Mouse (Mus musculus): Measurements from ENCODE around the gene Pak7.

Pak7 gene

DNA sequence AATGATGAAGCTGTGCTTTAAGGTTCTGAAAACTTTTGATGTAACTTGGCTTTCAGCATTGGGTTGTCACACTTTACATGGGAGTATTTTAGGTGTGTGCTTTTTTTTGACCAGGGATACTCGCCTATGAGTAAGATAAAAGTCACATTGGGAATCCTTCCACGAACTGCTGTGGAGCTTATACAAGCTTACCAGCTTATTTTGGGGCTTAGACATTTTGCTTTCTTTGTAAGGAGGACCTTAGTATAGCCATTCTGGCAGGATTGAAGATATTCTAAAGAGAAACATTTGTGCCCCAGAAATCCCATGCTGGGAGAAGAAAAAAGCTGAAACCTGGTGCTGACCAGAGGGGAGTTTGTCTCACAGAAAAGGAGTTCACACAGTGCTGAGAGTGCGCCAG is 212.7 kb downstream of the Pak7 start:
- no peak for DNase-seq (ENCODE audit: low spot score)

GRCm38 (mm10) chr2:136150752-136151151 is 237.0 kb downstream of the Pak7 start:
- no peak for DNase-seq (ENCODE audit: low spot score)

GRCm38 (mm10) chr2:136149530-136149929 is 238.2 kb downstream of the Pak7 start:
- peak; percentile 75 for DNase-seq (ENCODE audit: low spot score)

GRCm38 (mm10) chr2:136148999-136149398 is 238.8 kb downstream of the Pak7 start:
- peak; percentile 91 for DNase-seq (ENCODE audit: low spot score)

DNA sequence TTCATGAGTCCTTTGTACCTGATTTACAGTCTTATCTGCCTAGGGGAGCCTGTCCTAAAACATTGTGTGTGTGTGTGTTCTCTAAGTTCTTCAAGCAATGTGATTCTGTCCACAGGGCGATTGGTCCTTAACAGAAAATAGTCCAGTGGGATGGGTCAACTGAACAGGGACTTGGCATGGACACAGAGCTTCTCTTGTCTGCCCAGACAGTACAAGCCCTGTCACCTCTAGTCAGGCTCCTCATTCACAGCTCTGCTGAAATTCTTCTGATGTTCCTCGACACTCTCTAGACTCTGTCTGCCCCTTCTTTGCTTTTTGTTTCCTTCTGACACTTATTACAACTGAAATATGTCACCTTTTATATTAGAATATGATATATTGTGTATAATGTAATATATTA is 247.0 kb downstream of the Pak7 start:
- no peak for DNase-seq (ENCODE audit: low spot score)

DNA sequence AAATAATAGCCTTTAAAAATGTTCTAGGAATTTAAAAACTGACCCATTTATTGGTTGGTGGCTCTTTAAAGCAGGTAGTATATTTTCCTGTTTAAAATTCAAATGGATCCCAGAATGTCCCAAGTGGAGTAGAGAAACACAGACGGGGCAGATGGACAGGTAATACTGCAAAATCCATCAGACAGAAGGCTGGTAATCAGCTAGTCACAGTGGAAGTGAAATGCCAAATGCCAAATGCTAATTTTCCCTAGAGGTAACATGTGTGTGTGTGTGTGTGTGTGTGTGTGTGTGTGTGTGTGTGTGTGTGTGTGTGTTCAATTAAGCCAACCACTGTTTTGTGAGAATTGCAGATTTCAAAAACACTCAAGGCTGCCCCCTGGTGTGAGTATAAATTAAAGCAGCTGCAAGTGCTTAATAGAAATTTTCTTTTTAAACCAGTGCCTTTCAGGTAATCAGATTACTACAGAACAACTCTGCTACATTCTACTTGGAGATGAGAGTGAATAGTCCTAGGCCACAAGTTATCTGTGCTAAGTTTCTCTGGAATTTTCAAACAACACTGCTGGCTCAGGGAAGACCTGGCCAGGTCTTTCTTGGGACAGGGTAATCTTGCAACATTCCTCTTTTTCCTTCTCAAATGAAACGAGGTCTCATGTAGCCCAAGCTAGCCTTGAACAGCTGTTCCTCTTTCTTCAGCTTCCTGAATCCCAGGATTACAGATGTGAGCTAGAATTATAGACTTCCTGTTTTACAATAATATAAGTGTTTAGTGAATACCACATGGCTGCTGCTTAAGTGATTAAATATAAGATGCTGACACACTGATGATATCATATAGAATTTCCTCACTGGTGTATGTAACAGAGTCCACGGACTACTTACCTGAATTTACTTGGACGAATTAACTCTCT is 248.4 kb downstream of the Pak7 start:
- peak; percentile 55 for DNase-seq (ENCODE audit: low spot score)

DNA sequence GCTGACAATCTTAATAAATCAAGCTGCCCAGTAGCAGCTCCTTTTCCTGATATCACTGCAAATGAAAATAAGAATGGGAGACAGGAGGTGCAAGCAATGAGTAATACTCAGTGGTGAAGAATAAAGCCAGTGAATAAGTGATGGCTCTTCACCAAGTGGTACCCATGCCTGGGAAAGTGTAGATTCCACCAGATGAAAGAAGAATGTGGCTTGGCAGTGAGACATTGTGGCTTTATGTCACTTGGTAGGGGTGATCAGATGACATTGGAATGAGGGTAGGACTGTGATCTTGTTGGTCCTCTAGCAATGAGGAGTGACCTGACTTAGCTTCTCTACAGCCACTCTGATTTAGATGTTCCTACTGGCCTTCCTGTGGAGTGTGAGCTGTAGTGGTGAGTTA is 249.3 kb downstream of the Pak7 start:
- no peak for DNase-seq (ENCODE audit: low spot score)

DNA sequence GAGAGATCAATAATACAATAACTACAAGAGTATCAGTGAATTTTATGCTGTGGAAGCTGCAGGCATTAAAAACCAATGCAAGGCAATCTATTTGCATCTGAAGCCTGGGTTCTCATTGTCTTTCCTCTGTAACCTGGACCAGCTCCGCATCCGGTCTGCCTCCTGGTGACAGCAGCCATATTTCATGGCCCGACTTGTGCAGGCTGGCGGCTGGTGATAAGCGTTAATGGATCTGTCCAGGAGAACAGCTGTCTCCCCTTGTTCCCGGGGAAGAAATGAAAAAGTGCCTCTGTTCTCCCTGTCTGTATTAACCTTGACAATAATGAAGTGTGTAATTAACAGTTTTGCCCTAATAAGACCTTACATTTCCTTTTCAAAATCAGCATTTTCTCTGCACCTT is 265.9 kb downstream of the Pak7 start:
- DNase-seq (ENCODE audit: low spot score): no peak

- DNase-seq (ENCODE audit: low spot score): no peak
Observed at GRCm38 (mm10) chr2:136118006-136118405, 269.8 kb downstream of the Pak7 start.

DNA sequence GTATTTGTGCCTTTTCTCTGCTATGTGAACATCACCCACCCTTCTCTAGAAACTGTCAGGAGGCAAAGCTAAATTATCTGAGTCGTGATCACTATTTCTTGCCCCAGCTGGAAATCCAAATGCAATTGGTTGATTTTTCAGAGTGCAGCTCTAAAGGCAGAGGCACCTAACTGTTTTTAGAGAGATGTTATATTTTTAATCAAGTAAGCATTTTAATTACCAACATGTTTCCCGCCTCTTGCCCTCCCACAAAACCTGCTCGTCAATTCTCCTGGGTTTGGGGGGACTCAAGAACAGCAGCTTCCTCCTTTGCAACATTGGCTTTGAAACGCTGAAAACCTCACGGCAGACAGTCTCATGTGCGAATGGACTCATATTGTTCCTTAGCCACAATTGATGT is 274.4 kb downstream of the Pak7 start:
- DNase-seq (ENCODE audit: low spot score): no peak

DNA sequence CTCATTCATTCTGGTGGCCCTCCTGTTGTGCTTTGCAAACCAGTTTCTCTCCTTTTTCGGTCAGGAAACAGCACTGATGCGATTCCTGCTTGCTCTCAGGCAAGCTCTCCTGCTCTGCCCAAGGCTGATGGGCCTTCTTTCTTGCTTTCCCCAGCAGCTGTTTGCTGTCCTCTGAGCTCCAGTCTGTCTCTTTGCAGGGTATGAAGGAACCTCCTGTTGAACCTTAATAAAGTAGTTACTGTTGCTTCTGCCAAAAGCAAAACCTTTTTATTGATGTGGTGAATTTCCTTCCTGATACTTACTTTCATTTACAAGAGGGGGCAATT is 278.8 kb downstream of the Pak7 start:
- no peak for DNase-seq (ENCODE audit: low spot score)

DNA sequence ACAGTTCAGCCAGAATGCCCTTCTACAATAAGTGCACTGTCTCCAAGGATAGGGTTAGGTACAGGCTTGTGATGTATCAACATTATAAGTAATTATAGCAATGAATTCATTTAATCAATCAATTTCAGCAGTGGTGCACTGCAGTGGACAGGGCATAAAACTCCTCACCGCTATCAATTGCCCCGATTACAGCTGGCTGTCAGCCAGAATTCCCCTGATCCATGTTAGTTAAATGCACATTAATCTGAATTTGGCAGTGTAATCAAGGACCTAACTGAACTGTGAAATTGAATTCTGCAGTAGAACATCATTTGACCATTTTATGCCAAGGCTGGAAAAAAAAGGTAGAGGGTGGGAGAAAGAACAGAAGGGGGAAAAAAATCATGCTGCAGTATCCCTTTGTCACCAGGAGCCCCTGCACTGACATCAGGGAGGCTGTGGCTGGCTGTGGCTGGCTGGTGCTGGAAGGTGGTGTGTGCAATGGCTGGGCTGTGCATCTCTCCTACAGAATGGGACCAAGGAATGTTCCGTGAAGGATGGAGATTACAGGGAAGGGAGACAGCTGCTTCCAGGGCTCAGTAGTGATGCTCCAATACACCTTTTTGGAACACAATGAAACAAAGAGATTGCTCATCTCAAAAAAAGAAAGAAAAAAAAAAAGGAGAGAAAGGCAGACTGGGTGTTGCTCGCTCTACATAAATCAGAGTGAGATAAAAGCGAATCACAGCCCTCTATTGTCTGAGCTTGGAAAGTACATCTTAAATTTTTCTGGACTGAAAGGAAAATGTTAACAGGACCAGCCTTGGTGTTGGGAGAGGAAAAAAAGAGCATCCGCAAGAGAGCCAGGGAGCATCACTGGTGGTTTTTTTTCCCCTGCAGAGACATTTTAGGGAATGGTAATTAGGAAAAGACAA is 279.4 kb downstream of the Pak7 start:
- DNase-seq (ENCODE audit: low spot score): no peak

GRCm38 (mm10) chr2:136107597-136107996 is 280.2 kb downstream of the Pak7 start:
- no peak for DNase-seq (ENCODE audit: low spot score)

DNA sequence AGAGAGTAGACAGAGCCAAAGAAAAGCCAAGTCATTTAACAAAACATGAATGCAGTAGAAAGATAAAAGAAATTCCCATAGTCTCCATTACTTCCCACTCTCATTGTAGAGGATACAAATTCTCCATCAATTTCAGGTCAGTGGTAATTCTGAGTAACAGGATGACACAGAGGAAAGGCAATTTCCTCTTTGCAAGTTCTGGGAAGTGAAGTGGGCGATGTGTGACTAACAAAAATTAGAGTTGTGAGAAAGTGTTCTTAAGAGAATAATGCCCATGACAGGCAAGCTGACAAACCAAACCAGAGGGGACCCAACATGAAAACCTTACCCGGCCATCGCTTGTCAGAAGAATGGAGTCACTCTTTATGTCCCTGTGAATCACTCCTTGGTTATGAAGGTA is 290.6 kb downstream of the Pak7 start:
- DNase-seq (ENCODE audit: low spot score): no peak

- no peak for DNase-seq (ENCODE audit: low spot score)
Observed at GRCm38 (mm10) chr2:136095978-136096377, 291.8 kb downstream of the Pak7 start.

- no peak for DNase-seq (ENCODE audit: low spot score)
Observed at GRCm38 (mm10) chr2:136064356-136064755, 323.4 kb downstream of the Pak7 start.

DNA sequence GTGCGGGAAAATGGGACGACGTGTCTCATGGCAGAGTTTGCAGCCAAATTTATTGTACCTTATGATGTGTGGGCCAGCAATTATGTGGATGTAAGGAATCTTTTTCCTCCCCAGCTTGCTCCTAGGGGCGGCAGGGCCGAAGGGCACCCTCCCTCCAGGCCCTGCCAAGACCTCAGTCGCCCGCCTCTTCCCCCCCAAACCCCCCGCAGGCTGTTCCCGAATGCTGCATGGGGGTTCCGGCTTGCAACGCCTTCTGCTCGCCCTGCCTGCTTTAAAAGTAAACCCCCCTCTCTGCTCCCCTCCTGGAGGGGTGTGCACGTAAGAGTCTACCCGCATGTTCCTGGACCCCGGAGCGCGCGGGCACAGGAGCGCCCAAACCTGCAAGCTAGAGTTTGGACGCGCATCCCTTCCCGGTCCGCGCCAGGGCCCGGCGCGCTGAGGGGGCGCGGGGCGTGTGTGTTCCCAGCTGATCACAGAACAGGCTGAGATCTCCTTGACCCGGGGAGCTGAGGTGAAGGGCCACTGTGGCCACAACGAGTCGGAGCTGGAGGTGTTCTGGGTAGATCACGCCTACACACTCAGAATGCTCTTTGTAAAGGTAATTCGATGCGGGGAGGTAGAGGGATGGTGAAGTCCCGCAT is 328.6 kb downstream of the Pak7 start:
- DNase-seq (ENCODE audit: low spot score): no peak

DNA sequence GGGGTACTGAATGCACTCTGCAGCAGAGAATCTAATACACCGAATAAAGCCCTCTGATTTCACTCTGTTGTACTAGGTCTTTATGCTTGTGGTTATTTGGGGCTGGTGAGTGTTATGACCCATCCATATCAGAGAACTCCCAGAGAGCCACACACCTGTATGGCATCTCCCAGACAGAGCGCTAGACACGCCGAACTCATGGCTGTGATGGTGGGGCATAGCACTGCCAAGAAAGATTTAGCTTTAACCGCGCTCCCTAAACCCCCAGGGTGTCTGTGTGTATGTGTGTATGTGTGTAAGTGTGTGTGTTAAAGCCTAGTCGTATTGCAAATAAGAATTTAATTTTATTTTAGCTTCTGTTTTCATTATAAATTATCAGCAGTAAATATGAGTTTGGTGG is 329.4 kb downstream of the Pak7 start:
- no peak for DNase-seq (ENCODE audit: low spot score)

DNA sequence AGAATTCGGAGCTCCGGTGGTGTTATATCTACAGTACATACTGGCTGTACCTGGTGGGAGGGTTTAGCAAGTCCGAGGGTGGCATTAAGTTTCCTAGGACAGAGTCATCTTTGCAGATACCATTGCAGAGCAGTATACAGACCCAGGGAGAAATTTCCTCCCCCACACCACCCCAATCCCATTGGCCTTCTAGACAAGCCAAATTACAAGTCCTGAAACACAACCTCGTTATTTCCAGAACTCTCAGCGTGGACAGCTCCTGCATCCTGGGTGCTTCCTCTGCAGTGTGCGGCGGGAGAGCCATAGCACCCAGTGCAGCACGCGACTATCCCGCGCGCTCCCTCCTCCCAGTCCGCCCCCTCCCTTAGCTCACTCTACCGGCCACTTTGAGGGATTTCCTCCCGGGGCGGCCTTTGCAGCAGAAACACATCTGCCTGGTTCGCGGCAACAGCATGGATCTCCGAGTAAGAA is 329.9 kb downstream of the Pak7 start:
- no peak for DNase-seq (ENCODE audit: low spot score)

DNA sequence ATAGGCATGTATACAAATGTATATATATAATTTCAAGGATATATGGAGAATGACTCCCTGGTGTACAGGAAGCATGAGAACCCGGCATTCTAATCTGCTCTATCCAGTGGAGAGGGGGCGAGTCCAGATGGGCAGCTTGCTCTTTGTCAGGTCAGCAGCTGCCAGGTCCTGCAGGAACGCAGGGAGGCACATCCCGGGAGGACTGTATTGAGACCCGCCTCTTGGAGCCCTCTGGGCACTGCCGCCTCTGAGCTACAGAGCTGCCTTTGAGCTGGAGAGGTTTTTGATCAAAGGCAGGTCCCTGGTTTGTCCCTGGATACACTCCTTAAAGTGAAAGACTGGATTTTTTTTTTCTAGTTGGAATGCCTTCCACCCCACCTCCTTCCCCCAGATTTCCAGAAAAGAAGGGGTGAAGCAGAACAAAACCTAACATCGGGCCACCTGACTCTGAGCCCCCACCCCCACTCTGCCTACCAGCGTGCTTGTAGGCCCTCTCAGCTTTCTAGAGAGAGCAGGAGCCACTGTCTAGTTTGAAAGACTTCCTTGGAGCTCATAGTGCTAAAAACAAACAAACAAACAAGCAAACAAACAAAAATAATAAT is 336.0 kb downstream of the Pak7 start, which contains the start of gene Lamp5:
TSS of gene Lamp5 (plus strand) at position 552 of the 602 bp plus-strand sequence.
- no peak for DNase-seq (ENCODE audit: low spot score)

GRCm38 (mm10) chr2:136050793-136051615 is 336.8 kb downstream of the Pak7 start:
- DNase-seq (ENCODE audit: low spot score): no peak
